Mouse (Mus musculus) left cerebral cortex, postnatal 25 days (tissue): ENCODE results near the gene Rwdd2b. TPM values are rescaled to one million over a fixed set of nuclear protein-coding genes. Genes with fewer than 3 reads are reported as not detected.

Experiments
- DNase-seq, 2 experiments: peaks; one replicate each; pipeline ENCODE4 v3.0.0; 2022; ENCODE audit warnings: low spot score in 2 of 2, mixed read lengths in 1 of 2
- intact Hi-C: fragments of 180-260 bp; cut with DNase I; formaldehyde crosslinking; loops from one replicate; pipeline ENCODE4 v1.15.1; 2025
- total RNA-seq, 2 experiments: library from RNA; stranded (reverse); gene quantifications; 2 replicates each; pipeline ENCODE4 v1.2.3; 2021

Gene Rwdd2b
- total RNA-seq = 10 to 100 TPM; 10.7 to 11.5 TPM

- DNase-seq = peak; percentile 94 to 96
- intact Hi-C loops = loop anchor here (1.0 kb wide), 1 partner anchor 14 kb away; the partner anchor contains the start of gene Usp16
These were observed at the start of gene Rwdd2b for GRCm38 (mm10) chr16:87440184-87440686. Gene Rwdd2b (minus strand): TSS chr16:87440573.

- DNase-seq = no peak
- intact Hi-C loops = no loop called here
These were observed 48.2 kb upstream of the Rwdd2b start for GRCm38 (mm10) chr16:87488605-87489004.

GRCm38 (mm10) chr16:87486739-87487138, 46.4 kb upstream of the Rwdd2b start:
- no peak for DNase-seq
- intact Hi-C loops = loop anchor here (2.0 kb wide), 1 partner anchor 14 kb away; no protein-coding TSS in a partner anchor

GRCm38 (mm10) chr16:87484367-87484766, 44.0 kb upstream of the Rwdd2b start:
- intact Hi-C loops = loop anchor here (5.0 kb wide), 1 partner anchor 87 kb away; no protein-coding TSS in a partner anchor
- DNase-seq = no peak

GRCm38 (mm10) chr16:87470579-87470978, 30.2 kb upstream of the Rwdd2b start:
- peak in 1 of 2 experiments; percentile 38 for DNase-seq
- intact Hi-C loops = loop anchor here (5.0 kb wide), 1 partner anchor 63 kb away; no protein-coding TSS in a partner anchor

- intact Hi-C loops = no loop called here
- DNase-seq = no peak
These were observed 18.4 kb upstream of the Rwdd2b start for GRCm38 (mm10) chr16:87458752-87459151.

GRCm38 (mm10) chr16:87455180-87455611, 14.8 kb upstream of the Rwdd2b start:
- DNase-seq = no peak

GRCm38 (mm10) chr16:87454419-87455179, 14.2 kb upstream of the Rwdd2b start, which contains the start of gene Usp16:
Gene Usp16 (plus strand): TSS chr16:87454703.
- peak; percentile 92 to 96 for DNase-seq
- intact Hi-C loops = loop anchor here (1.0 to 2.0 kb wide), 3 partner anchors 14 to 41 kb away; partner anchors contain the start of genes Cct8, Ltn1 and Rwdd2b

More at GRCm38 (mm10) chr16:87455180-87455611, 14.8 kb upstream of the Rwdd2b start:
- intact Hi-C loops = loop anchor here (2.0 kb wide), 1 partner anchor 22 kb away; the partner anchor contains the start of gene Ltn1

GRCm38 (mm10) chr16:87453226-87453625, 12.9 kb upstream of the Rwdd2b start:
- intact Hi-C loops = no loop called here
- DNase-seq = no peak

- no peak for DNase-seq
- intact Hi-C loops = no loop called here
These were observed 5.2 kb upstream of the Rwdd2b start for GRCm38 (mm10) chr16:87445528-87445927.

GRCm38 (mm10) chr16:87445110-87445509, 4.7 kb upstream of the Rwdd2b start:
- DNase-seq = no peak
- intact Hi-C loops = no loop called here

- intact Hi-C loops = no loop called here
These were observed 3.7 kb upstream of the Rwdd2b start for GRCm38 (mm10) chr16:87444071-87444470.

GRCm38 (mm10) chr16:87443245-87443644, 2.9 kb upstream of the Rwdd2b start:
- intact Hi-C loops = no loop called here
- DNase-seq = no peak

More at GRCm38 (mm10) chr16:87444071-87444470, 3.7 kb upstream of the Rwdd2b start:
- no peak for DNase-seq

- intact Hi-C loops = no loop called here
- no peak for DNase-seq
These were observed 1.9 kb upstream of the Rwdd2b start for GRCm38 (mm10) chr16:87442291-87442690.

- intact Hi-C loops = no loop called here
These were observed 716 bp upstream of the Rwdd2b start for GRCm38 (mm10) chr16:87441089-87441488.

GRCm38 (mm10) chr16:87438697-87439096, 1.7 kb downstream of the Rwdd2b start:
- no peak for DNase-seq
- intact Hi-C loops = no loop called here

More at GRCm38 (mm10) chr16:87441089-87441488, 716 bp upstream of the Rwdd2b start:
- peak in 1 of 2 experiments; percentile 27 for DNase-seq

GRCm38 (mm10) chr16:87437096-87437495, 3.3 kb downstream of the Rwdd2b start:
- intact Hi-C loops = no loop called here
- no peak for DNase-seq

GRCm38 (mm10) chr16:87435411-87436205, 4.8 kb downstream of the Rwdd2b start:
- DNase-seq = no peak
- intact Hi-C loops = no loop called here

GRCm38 (mm10) chr16:87434946-87435345, 5.4 kb downstream of the Rwdd2b start:
- intact Hi-C loops = no loop called here
- DNase-seq = no peak

- DNase-seq = no peak
These were observed 6.1 kb downstream of the Rwdd2b start for GRCm38 (mm10) chr16:87434266-87434665.

More at GRCm38 (mm10) chr16:87434266-87434665, 6.1 kb downstream of the Rwdd2b start:
- intact Hi-C loops = no loop called here
